Mouse (Mus musculus) kidney, postnatal 10 days (tissue): ENCODE data around the gene Clmn.

ENCODE experiments used
- DNase-seq: peaks from one replicate; pipeline ENCODE4 v3.0.0; 2021; ENCODE audit warnings: mixed read lengths

Gene Clmn

GRCm38 (mm10) chr12:104864439-104865165, at the start of gene Clmn:
Gene Clmn, minus strand, starts transcription at chr12:104865076.
- peak; percentile 66 for DNase-seq

GRCm38 (mm10) chr12:104912990-104913389, 48.1 kb upstream of the Clmn start:
- no peak for DNase-seq

- DNase-seq: peak; percentile 19
Measured at GRCm38 (mm10) chr12:104912281-104912933, 47.5 kb upstream of the Clmn start.

GRCm38 (mm10) chr12:104909750-104910149, 44.9 kb upstream of the Clmn start:
- no peak for DNase-seq

- no peak for DNase-seq
Measured at GRCm38 (mm10) chr12:104908986-104909385, 44.1 kb upstream of the Clmn start.

GRCm38 (mm10) chr12:104908024-104908781, 43.3 kb upstream of the Clmn start:
- DNase-seq: no peak

GRCm38 (mm10) chr12:104907133-104907532, 42.3 kb upstream of the Clmn start:
- no peak for DNase-seq

GRCm38 (mm10) chr12:104904138-104904537, 39.3 kb upstream of the Clmn start:
- no peak for DNase-seq

GRCm38 (mm10) chr12:104902392-104903053, 37.6 kb upstream of the Clmn start:
- no peak for DNase-seq

GRCm38 (mm10) chr12:104901320-104901719, 36.4 kb upstream of the Clmn start:
- no peak for DNase-seq

GRCm38 (mm10) chr12:104899835-104900234, 35.0 kb upstream of the Clmn start:
- DNase-seq: no peak

GRCm38 (mm10) chr12:104899161-104899560, 34.3 kb upstream of the Clmn start:
- peak; percentile 43 for DNase-seq

- peak; percentile 43 for DNase-seq
Measured at GRCm38 (mm10) chr12:104898718-104899117, 33.8 kb upstream of the Clmn start.

- DNase-seq: peak; percentile 58
Measured at GRCm38 (mm10) chr12:104897051-104897618, 32.3 kb upstream of the Clmn start.

- peak; percentile 76 for DNase-seq
Measured at GRCm38 (mm10) chr12:104896640-104897039, 31.8 kb upstream of the Clmn start.

- no peak for DNase-seq
Measured at GRCm38 (mm10) chr12:104892245-104892644, 27.4 kb upstream of the Clmn start.

GRCm38 (mm10) chr12:104890066-104890465, 25.2 kb upstream of the Clmn start:
- no peak for DNase-seq

- DNase-seq: no peak
Measured at GRCm38 (mm10) chr12:104886104-104886503, 21.2 kb upstream of the Clmn start.

GRCm38 (mm10) chr12:104882533-104882932, 17.7 kb upstream of the Clmn start:
- DNase-seq: peak; percentile 47

GRCm38 (mm10) chr12:104882061-104882460, 17.2 kb upstream of the Clmn start:
- DNase-seq: no peak

GRCm38 (mm10) chr12:104881518-104882060, 16.7 kb upstream of the Clmn start:
- DNase-seq: no peak

- DNase-seq: no peak
Measured at GRCm38 (mm10) chr12:104880367-104880766, 15.5 kb upstream of the Clmn start.
